Mouse (Mus musculus): ENCODE data around the gene Acot8.

DNA sequence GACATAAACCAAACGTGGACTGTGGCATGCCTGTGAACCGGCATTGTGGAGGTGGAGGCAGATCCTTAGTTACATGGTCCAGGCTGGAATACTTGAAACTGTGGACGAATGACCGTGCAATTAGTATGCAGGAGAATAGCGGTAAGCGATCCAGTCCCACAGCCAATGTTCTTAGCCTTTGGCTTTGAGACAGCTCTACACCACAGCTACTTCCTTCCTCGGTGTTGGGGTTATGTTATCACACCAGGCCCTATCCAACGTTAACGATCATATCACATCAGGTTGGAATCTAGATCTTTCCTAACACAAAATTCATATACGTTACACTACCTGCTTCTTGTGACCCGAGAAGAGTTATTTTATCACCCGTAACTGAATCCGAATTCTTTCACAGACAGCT, 59.7 kb downstream of the Acot8 start:
- TF ChIP-seq CTCF (IDR thresholded peaks at IDR 0.05; ENCODE audit: extremely low read depth, insufficient read depth, insufficient read length, insufficient replicate concordance) (no peak), POLR2A (IDR thresholded peaks at IDR 0.05; ENCODE audit: low read depth, low read length) (no peak)

All from spleen, adult 2 months (tissue).